Mouse (Mus musculus) 3134 (cell line): Measurements from ENCODE around the gene Heatr5a.
A peak's percentile ranks its signal among the peaks of the same experiment; 100 is the strongest.

Experiments
- DNase-seq: peaks from one replicate; pipeline ENCODE4 v3.0.0-alpha.2; 2011; ENCODE audit warnings: low spot score; ENCODE audit not compliant: insufficient read length; ENCODE audit errors: extremely low read depth

The Heatr5a gene

GRCm38 (mm10) chr12:51851617-51852016 is 119.5 kb downstream of the Heatr5a start:
- DNase-seq = no peak

GRCm38 (mm10) chr12:51851155-51851554 is 120.0 kb downstream of the Heatr5a start:
- no peak for DNase-seq

GRCm38 (mm10) chr12:51850339-51850738 is 120.8 kb downstream of the Heatr5a start:
- DNase-seq = peak; percentile 22

GRCm38 (mm10) chr12:51849902-51850301 is 121.2 kb downstream of the Heatr5a start:
- no peak for DNase-seq

- peak; percentile 83 for DNase-seq
These were observed 123.0 kb downstream of the Heatr5a start for GRCm38 (mm10) chr12:51847953-51848680.

- DNase-seq = no peak
These were observed 125.9 kb downstream of the Heatr5a start for GRCm38 (mm10) chr12:51845261-51845660.

GRCm38 (mm10) chr12:51844771-51845256 is 126.3 kb downstream of the Heatr5a start:
- DNase-seq = peak; percentile 89

- DNase-seq = no peak
These were observed 127.3 kb downstream of the Heatr5a start for GRCm38 (mm10) chr12:51843576-51844520.

GRCm38 (mm10) chr12:51842081-51842864 is 128.8 kb downstream of the Heatr5a start:
- DNase-seq = no peak

GRCm38 (mm10) chr12:51839856-51840255 is 131.3 kb downstream of the Heatr5a start:
- no peak for DNase-seq

GRCm38 (mm10) chr12:51835219-51835618 is 135.9 kb downstream of the Heatr5a start:
- no peak for DNase-seq

- DNase-seq = no peak
These were observed 139.2 kb downstream of the Heatr5a start for GRCm38 (mm10) chr12:51831931-51832330.

- DNase-seq = no peak
These were observed 139.8 kb downstream of the Heatr5a start for GRCm38 (mm10) chr12:51831296-51831695.

GRCm38 (mm10) chr12:51830671-51831070 is 140.4 kb downstream of the Heatr5a start:
- no peak for DNase-seq

- no peak for DNase-seq
These were observed 141.1 kb downstream of the Heatr5a start for GRCm38 (mm10) chr12:51830077-51830402.

GRCm38 (mm10) chr12:51829290-51830076 is 141.6 kb downstream of the Heatr5a start, which contains the start of gene Hectd1:
Hectd1 (minus strand) TSS chr12:51829536.
- DNase-seq = peak; percentile 89

- DNase-seq = no peak
These were observed 142.3 kb downstream of the Heatr5a start for GRCm38 (mm10) chr12:51828716-51829289.

GRCm38 (mm10) chr12:51827958-51828650 is 143.0 kb downstream of the Heatr5a start:
- DNase-seq = no peak
